Mouse (Mus musculus) A20 (cell line): ENCODE measurements around the gene Plppr1.
"Not testable (repeated sequence)": the region's sequence is repeated elsewhere in the genome, so short reads cannot be mapped to it uniquely, and the experiment has no call there.

ENCODE experiments used
- DNase-seq: peaks from one replicate; pipeline ENCODE4 v3.0.0-alpha.2; 2011; ENCODE audit warnings: low read depth, low spot score

Gene Plppr1

DNA sequence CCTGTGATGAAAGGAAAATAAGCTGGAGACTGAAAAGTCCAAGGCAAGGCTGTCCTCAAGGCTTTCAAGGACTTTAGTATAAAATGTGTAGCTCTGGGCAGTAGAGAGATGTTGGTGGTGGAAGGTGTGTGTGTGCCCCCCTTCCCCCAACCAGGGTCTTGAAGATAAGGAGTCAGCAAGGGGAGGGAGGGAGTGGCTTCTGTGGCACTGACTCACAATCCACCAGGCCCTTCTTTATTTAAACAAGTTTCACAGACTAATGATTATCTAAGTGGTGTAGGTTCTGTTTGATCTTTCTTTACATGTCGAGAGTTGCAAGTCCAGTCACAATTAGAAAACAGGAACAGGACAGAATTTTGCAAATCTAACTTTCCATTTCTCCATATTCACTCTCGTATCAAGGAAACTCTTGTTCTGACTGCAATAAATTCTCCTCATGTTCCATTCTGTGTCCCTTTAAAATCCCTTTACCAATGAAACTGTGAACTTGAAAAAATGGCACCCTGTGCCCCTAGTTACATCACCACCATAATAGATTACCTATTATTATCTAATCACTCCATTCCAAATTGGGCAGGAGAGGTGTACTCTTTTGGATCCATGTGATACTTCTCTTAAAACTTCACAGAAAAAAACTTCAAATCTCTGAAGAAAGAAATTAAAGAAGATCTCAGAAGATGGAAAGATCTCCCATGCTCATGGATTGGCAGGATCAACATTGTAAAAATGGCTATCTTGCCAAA lies 324.7 kb downstream of the Plppr1 start:
- not testable (repeated sequence) for DNase-seq

DNA sequence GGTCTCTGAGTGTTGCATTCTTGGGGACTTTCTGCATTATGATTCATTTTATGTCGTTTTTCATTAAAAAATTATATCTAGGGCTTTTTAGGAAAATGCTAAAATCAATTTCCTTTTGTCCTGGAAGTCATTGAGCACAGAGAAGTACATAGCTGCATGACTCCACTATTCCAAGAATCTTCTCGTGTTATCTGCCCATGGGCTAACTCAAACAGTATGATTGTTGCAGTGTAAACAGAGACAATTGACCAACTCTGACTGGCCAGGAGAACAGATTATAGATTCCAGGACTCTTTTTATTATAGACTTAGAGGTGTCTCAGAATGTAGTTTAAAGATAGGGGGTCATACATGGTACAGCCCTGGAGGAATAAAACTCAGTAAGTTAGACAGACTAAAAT lies 327.8 kb downstream of the Plppr1 start:
- DNase-seq = no peak
